ENCODE assay signal across 11 mouse cellular contexts in the genomic region with DNA sequence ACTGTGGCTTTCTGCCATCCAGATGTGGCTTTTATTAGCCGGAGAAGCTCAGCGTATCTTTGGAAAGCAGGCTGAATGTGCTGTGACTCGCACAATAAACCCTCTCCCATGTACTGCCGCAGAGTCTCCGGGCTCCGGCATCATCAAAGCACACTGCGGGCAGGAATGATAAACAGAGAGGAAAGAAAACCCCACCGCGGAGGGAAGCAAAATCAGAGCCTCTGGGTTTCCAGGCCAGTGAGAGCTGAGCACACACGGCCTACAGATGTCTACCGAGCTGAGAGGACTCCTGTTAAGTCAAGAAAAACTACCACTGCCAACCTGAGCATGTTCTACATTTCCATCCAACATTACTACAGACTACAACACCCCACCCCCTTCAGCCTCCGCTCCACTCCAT. TPM values are rescaled to one million over a fixed set of nuclear protein-coding genes. Genes with fewer than 3 reads are reported as not detected.
DNase-seq lines count a peak whose midpoint lies in the region; ATAC-seq lines count a peak whose summit lies in the region.
"Had no signal": no experiment of that assay in that cellular context is flagged by ENCODE, and none has a peak within 500 bp of the region (broad histone marks: within the 10 kb centered on the region; RNA-seq: fewer than 3 reads in every experiment).

No protein-coding gene starts in this region.

- peak overlapping the region; percentile 92 for H3K4me2 ChIP-seq in heart, embryonic 11.5 days
- H3K4me2 ChIP-seq in midbrain, embryonic 12.5 days (replicated peaks): peak overlapping the region; percentile 91

- no peak for DNase-seq in heart, postnatal 25 days (ENCODE audit: low spot score)
- DNase-seq in hindbrain, embryonic 10.5 days (ENCODE audit: low spot score): peak; percentile 49
- no peak for DNase-seq in B cell, adult 2 months
- no peak for DNase-seq in frontal cortex, adult 2 months (ENCODE audit: extremely low spot score in 1 of 2, low spot score in 1 of 2)
- DNase-seq in frontal cortex, postnatal 10 days (ENCODE audit: low spot score in 2 of 2): no peak
- DNase-seq: right cerebral cortex, adult 18-20 months had no signal

- H3K9ac ChIP-seq in heart, embryonic 11.5 days (ENCODE audit: low read depth, low read length): peak overlapping the region; percentile 47; the same call in 1 of the 2 replicates
- H3K9ac ChIP-seq in midbrain, embryonic 12.5 days (replicated peaks): no peak overlapping the region

- intact Hi-C loops in heart, postnatal 25 days (cut with DNase I): no loop called here

- H3K27ac ChIP-seq in heart, embryonic 11.5 days (ENCODE audit: low read depth, low read length): peak overlapping the region; percentile 25; the same call in 1 of the 2 replicates
- peak overlapping the region; percentile 27; the same call in 1 of the 2 replicates for H3K27ac ChIP-seq in brown adipose tissue, adult 24 weeks (replicated peaks; ENCODE audit: low read depth, low read length)
- H3K27ac ChIP-seq in hindbrain, embryonic 10.5 days: peak overlapping the region; percentile 50
- H3K27ac ChIP-seq in midbrain, embryonic 12.5 days (replicated peaks): 0 out of 2 replicates have a peak overlapping the region, but pooled peaks have one; percentile 15

- peak overlapping the region; percentile 87 for H3K4me3 ChIP-seq in heart, embryonic 11.5 days (ENCODE audit: low read depth, low read length)
- H3K4me3 ChIP-seq in brown adipose tissue, adult 24 weeks (ENCODE audit: insufficient read depth, low read depth, low read length): peak overlapping the region; percentile 39
- peak overlapping the region; percentile 86 for H3K4me3 ChIP-seq in hindbrain, embryonic 10.5 days
- no peak overlapping the region for H3K4me3 ChIP-seq in midbrain, embryonic 12.5 days
- H3K4me3 ChIP-seq: erythroblast, embryonic 14.5 days had no signal

- ATAC-seq in heart, embryonic 11.5 days (replicated peaks; ENCODE audit: insufficient number of reproducible peaks, low FRiP score, low TSS enrichment): no peak
- no peak for ATAC-seq in midbrain, embryonic 12.5 days (ENCODE audit: low FRiP score, low read depth)

- no peaks in the 10 kb centered on the region for H3K9me3 ChIP-seq in heart, embryonic 11.5 days (replicated peaks; ENCODE audit: control insufficient read depth, low read length)
- H3K9me3 ChIP-seq in hindbrain, embryonic 10.5 days: no peaks in the 10 kb centered on the region
- no peaks in the 10 kb centered on the region for H3K9me3 ChIP-seq in midbrain, embryonic 12.5 days

- 18% methylated on average over 12 of the region's 12 CpGs for WGBS in heart, embryonic 11.5 days (ENCODE audit: insufficient replicate concordance)
- 37% methylated on average over 12 of the region's 12 CpGs for WGBS in hindbrain, embryonic 10.5 days
- 32% methylated on average over 12 of the region's 12 CpGs for WGBS in midbrain, embryonic 12.5 days

- H3K4me1 ChIP-seq in heart, embryonic 11.5 days (ENCODE audit: control insufficient read depth, insufficient read depth, low read length): peaks cover 56% of the 10 kb centered on the region
- peaks cover 37% of the 10 kb centered on the region for H3K4me1 ChIP-seq in brown adipose tissue, adult 24 weeks (ENCODE audit: control insufficient read depth, insufficient read depth, insufficient read length, low read length)
- H3K4me1 ChIP-seq in hindbrain, embryonic 10.5 days (replicated peaks): peaks cover 89% of the 10 kb centered on the region
- H3K4me1 ChIP-seq in midbrain, embryonic 12.5 days: peaks cover 70% of the 10 kb centered on the region

- no peaks in the 10 kb centered on the region for H3K36me3 ChIP-seq in heart, embryonic 11.5 days (ENCODE audit: control insufficient read depth, insufficient read depth, low read length)
- peaks cover 22% of the 10 kb centered on the region for H3K36me3 ChIP-seq in hindbrain, embryonic 10.5 days
- H3K36me3 ChIP-seq in midbrain, embryonic 12.5 days: no peaks in the 10 kb centered on the region

- H3K27me3 ChIP-seq in heart, embryonic 11.5 days (ENCODE audit: control insufficient read depth, insufficient read depth, low read length): no peaks in the 10 kb centered on the region
- H3K27me3 ChIP-seq in hindbrain, embryonic 10.5 days (ENCODE audit: insufficient read depth, poor library complexity, severe bottlenecking): no peaks in the 10 kb centered on the region
- 0 out of 2 replicates have a peak, but pooled peaks cover 4% of the 10 kb centered on the region for H3K27me3 ChIP-seq in midbrain, embryonic 12.5 days
- H3K27me3 ChIP-seq: CH12.LX had no signal

RNA-seq across cellular contexts. Expression of a gene that starts 5.0 kb away (rescaled TPM):
- 21.6 and 23.1 TPM in 2 replicates for polyA plus RNA-seq in heart, embryonic 11.5 days (2014; fragmentation: Nextera tagmentation; extraction: Ambion mirVana)
- 10 to 100 TPM; 22.6 to 23.6 TPM for total RNA-seq in heart, postnatal 25 days (2021)
- 13.1 and 14.5 TPM in 2 replicates for polyA plus RNA-seq in brown adipose tissue, adult 24 weeks (2012; ENCODE audit: insufficient read depth, insufficient read length, missing spikeins)
- polyA plus RNA-seq in hindbrain, embryonic 10.5 days (2016; fragmentation: Nextera tagmentation; extraction: Ambion mirVana): 18.1 and 18.4 TPM in 2 replicates
- 20.8 and 21.8 TPM in 2 replicates for polyA plus RNA-seq in midbrain, embryonic 12.5 days (2016; fragmentation: Nextera tagmentation; extraction: Ambion mirVana)
- polyA plus RNA-seq in frontal cortex, adult 2 months (2012; rRNA removed): 17.5 and 19.5 TPM in 2 replicates

RNA-seq across cellular contexts. Expression of a gene that starts 50.1 kb away (rescaled TPM):
- 71.8 and 75.2 TPM in 2 replicates for polyA plus RNA-seq in heart, embryonic 11.5 days (2014; fragmentation: Nextera tagmentation; extraction: Ambion mirVana)
- 10 to 100 TPM; 18.4 to 22.7 TPM for total RNA-seq in heart, postnatal 25 days (2021)
- polyA plus RNA-seq in brown adipose tissue, adult 24 weeks (2012; ENCODE audit: insufficient read depth, insufficient read length, missing spikeins): not detected in 2 replicates
- polyA plus RNA-seq in hindbrain, embryonic 10.5 days (2016; fragmentation: Nextera tagmentation; extraction: Ambion mirVana): 0.21 TPM in 1 of 2 replicates, not detected in the other
- polyA plus RNA-seq in midbrain, embryonic 12.5 days (2016; fragmentation: Nextera tagmentation; extraction: Ambion mirVana): 0.31 TPM in 1 of 2 replicates, not detected in the other
- 7.3 and 8.5 TPM in 2 replicates for polyA plus RNA-seq in frontal cortex, adult 2 months (2012; rRNA removed)
- total RNA-seq: CH12.LX had no signal
- polyA plus RNA-seq: erythroblast, embryonic 14.5 days had no signal
